Mouse (Mus musculus): ENCODE measurements around the gene Slc25a3. TPM values are rescaled to one million over a fixed set of nuclear protein-coding genes. Genes with fewer than 3 reads are reported as not detected.

Slc25a3 gene
- 412 and 413 TPM in 2 replicates for polyA plus RNA-seq (2016; fragmentation: Nextera tagmentation; extraction: Ambion mirVana)

- DNase-seq (ENCODE audit: extremely low spot score, low spot score), result peak; percentile 97
- Histone ChIP-seq H3K4me1 (peaks cover 15% of the 10 kb centered on the region), H3K27ac (peak within 1 kb of the TSS; percentile 95), H3K27me3 (ENCODE audit: poor library complexity, severe bottlenecking) (no peaks in the 10 kb centered on the region), H3K9me3 (no peaks in the 10 kb centered on the region), H3K4me3 (peak within 1 kb of the TSS; percentile 100), H3K36me3 (replicated peaks) (peaks cover 33% of the 10 kb centered on the region)
- 15% methylated on average over 59 of the region's 59 CpGs for WGBS
Observed at GRCm38 (mm10) chr10:91123828-91124822, at the start of gene Slc25a3. Gene Slc25a3, minus strand, starts transcription at chr10:91124059.

GRCm38 (mm10) chr10:91172329-91173100, 48.7 kb upstream of the Slc25a3 start:
- Histone ChIP-seq H3K4me1 (peaks cover 29% of the 10 kb centered on the region), H3K27ac (peak overlapping the region; percentile 100), H3K27me3 (ENCODE audit: poor library complexity, severe bottlenecking) (no peaks in the 10 kb centered on the region), H3K4me3 (peak overlapping the region; percentile 97), H3K9me3 (no peaks in the 10 kb centered on the region), H3K36me3 (replicated peaks) (peaks cover 19% of the 10 kb centered on the region)
- DNase-seq (ENCODE audit: extremely low spot score, low spot score), result no peak
- 88% methylated on average over 14 of the region's 14 CpGs for whole genome bisulfite sequencing

GRCm38 (mm10) chr10:91171455-91172328, 47.8 kb upstream of the Slc25a3 start:
- Histone ChIP-seq H3K4me3 (peak overlapping the region; percentile 97), H3K27me3 (ENCODE audit: poor library complexity, severe bottlenecking) (no peaks in the 10 kb centered on the region), H3K36me3 (replicated peaks) (peaks cover 26% of the 10 kb centered on the region), H3K9me3 (no peaks in the 10 kb centered on the region), H3K4me1 (peaks cover 38% of the 10 kb centered on the region), H3K27ac (peak overlapping the region; percentile 100)
- peak; percentile 91 for DNase-seq (ENCODE audit: extremely low spot score, low spot score)
- under 1% methylated on average over 68 of the region's 68 CpGs for WGBS

GRCm38 (mm10) chr10:91171041-91171440, 47.2 kb upstream of the Slc25a3 start:
- no peaks in the 10 kb centered on the region for H3K27me3 ChIP-seq (ENCODE audit: poor library complexity, severe bottlenecking)
- DNase-seq (ENCODE audit: extremely low spot score, low spot score), result peak; percentile 39
- WGBS, result under 1% methylated on average over 59 of the region's 59 CpGs
- H3K9me3 ChIP-seq, result no peaks in the 10 kb centered on the region
- H3K27ac ChIP-seq, result peak overlapping the region; percentile 100
- peaks cover 29% of the 10 kb centered on the region for H3K36me3 ChIP-seq (replicated peaks)
- H3K4me3 ChIP-seq, result peak overlapping the region; percentile 97
- peaks cover 38% of the 10 kb centered on the region for H3K4me1 ChIP-seq

- no peaks in the 10 kb centered on the region for H3K27me3 ChIP-seq (ENCODE audit: poor library complexity, severe bottlenecking)
- H3K9me3 ChIP-seq, result no peaks in the 10 kb centered on the region
- WGBS, result under 1% methylated on average over 50 of the region's 50 CpGs
- DNase-seq (ENCODE audit: extremely low spot score, low spot score), result peak; percentile 85
- peak overlapping the region; percentile 97 for H3K4me3 ChIP-seq
- H3K36me3 ChIP-seq (replicated peaks), result peaks cover 36% of the 10 kb centered on the region
- H3K4me1 ChIP-seq, result peaks cover 38% of the 10 kb centered on the region
- peak overlapping the region; percentile 100 for H3K27ac ChIP-seq
Observed at GRCm38 (mm10) chr10:91170143-91170941, 46.5 kb upstream of the Slc25a3 start.

GRCm38 (mm10) chr10:91169414-91170065, 45.7 kb upstream of the Slc25a3 start:
- DNase-seq (ENCODE audit: extremely low spot score, low spot score), result no peak
- H3K4me1 ChIP-seq, result peaks cover 38% of the 10 kb centered on the region
- peak overlapping the region; percentile 97 for H3K4me3 ChIP-seq
- WGBS, result 50% methylated on average over 17 of the region's 17 CpGs
- no peaks in the 10 kb centered on the region for H3K9me3 ChIP-seq
- H3K27ac ChIP-seq, result peak overlapping the region; percentile 100
- H3K36me3 ChIP-seq (replicated peaks), result peaks cover 44% of the 10 kb centered on the region
- no peaks in the 10 kb centered on the region for H3K27me3 ChIP-seq (ENCODE audit: poor library complexity, severe bottlenecking)

- peaks cover 66% of the 10 kb centered on the region for H3K36me3 ChIP-seq (replicated peaks)
- 82% methylated on average over 7 of the region's 7 CpGs for WGBS
- peaks cover 37% of the 10 kb centered on the region for H3K4me1 ChIP-seq
- no peak for DNase-seq (ENCODE audit: extremely low spot score, low spot score)
- H3K27me3 ChIP-seq (ENCODE audit: poor library complexity, severe bottlenecking), result no peaks in the 10 kb centered on the region
- H3K9me3 ChIP-seq, result no peaks in the 10 kb centered on the region
- H3K4me3 ChIP-seq, result peak overlapping the region; percentile 97
- H3K27ac ChIP-seq, result no peak overlapping the region
Observed at GRCm38 (mm10) chr10:91167352-91167751, 43.5 kb upstream of the Slc25a3 start.

GRCm38 (mm10) chr10:91166890-91167289, 43.0 kb upstream of the Slc25a3 start:
- H3K36me3 ChIP-seq (replicated peaks), result peaks cover 71% of the 10 kb centered on the region
- no peaks in the 10 kb centered on the region for H3K9me3 ChIP-seq
- peak overlapping the region; percentile 97; the same call in 1 of the 2 replicates for H3K4me3 ChIP-seq
- H3K27ac ChIP-seq, result no peak overlapping the region
- 73% methylated on average over 5 of the region's 5 CpGs for WGBS
- no peaks in the 10 kb centered on the region for H3K27me3 ChIP-seq (ENCODE audit: poor library complexity, severe bottlenecking)
- H3K4me1 ChIP-seq, result peaks cover 33% of the 10 kb centered on the region
- no peak for DNase-seq (ENCODE audit: extremely low spot score, low spot score)

GRCm38 (mm10) chr10:91165850-91166249, 42.0 kb upstream of the Slc25a3 start:
- peaks cover 81% of the 10 kb centered on the region for H3K36me3 ChIP-seq (replicated peaks)

GRCm38 (mm10) chr10:91164491-91164890, 40.6 kb upstream of the Slc25a3 start:
- WGBS, result 95% methylated on average over 3 of the region's 3 CpGs
- H3K4me1 ChIP-seq, result peaks cover 28% of the 10 kb centered on the region
- peaks cover 92% of the 10 kb centered on the region for H3K36me3 ChIP-seq (replicated peaks)
- no peaks in the 10 kb centered on the region for H3K9me3 ChIP-seq
- H3K27me3 ChIP-seq (ENCODE audit: poor library complexity, severe bottlenecking), result no peaks in the 10 kb centered on the region
- no peak overlapping the region for H3K4me3 ChIP-seq
- no peak for DNase-seq (ENCODE audit: extremely low spot score, low spot score)
- H3K27ac ChIP-seq, result no peak overlapping the region

More at GRCm38 (mm10) chr10:91165850-91166249, 42.0 kb upstream of the Slc25a3 start:
- H3K4me1 ChIP-seq, result peaks cover 30% of the 10 kb centered on the region
- H3K9me3 ChIP-seq, result no peaks in the 10 kb centered on the region
- H3K27ac ChIP-seq, result no peak overlapping the region
- H3K4me3 ChIP-seq, result no peak overlapping the region
- no peak for DNase-seq (ENCODE audit: extremely low spot score, low spot score)
- H3K27me3 ChIP-seq (ENCODE audit: poor library complexity, severe bottlenecking), result no peaks in the 10 kb centered on the region

Data from forebrain, embryonic 10.5 days (tissue).